Mouse (Mus musculus) embryonic facial prominence, embryonic 12.5 days (tissue): ENCODE results near the gene Olfr922. TPM values are rescaled to one million over a fixed set of nuclear protein-coding genes. Genes with fewer than 3 reads are reported as not detected.

Experiments used
- ATAC-seq: fragments of 200-750 bp; cut with Nextera tagmentation; 2 replicates; pipeline ENCODE4 v1.8.0; 2017; ENCODE audit not compliant: insufficient number of reproducible peaks, insufficient read depth, low FRiP score, low TSS enrichment
- H3K27ac ChIP-seq: fragments of 300-500 bp; sonication (generic); 2 replicates; pipeline ENCODE4 v1.5.1; 2016; ENCODE audit warnings: mild to moderate bottlenecking
- H3K27me3 ChIP-seq: fragments of 300-500 bp; sonication (generic); 2 replicates; pipeline ENCODE4 v1.6.1; 2016; ENCODE audit warnings: mild to moderate bottlenecking, moderate library complexity
- H3K36me3 ChIP-seq: fragments of 300-500 bp; sonication (generic); 2 replicates; pipeline ENCODE4 v1.6.1; 2016; ENCODE audit warnings: mild to moderate bottlenecking
- H3K4me1 ChIP-seq: fragments of 300-500 bp; sonication (generic); 2 replicates; pipeline ENCODE4 v1.6.1; 2016
- H3K4me2 ChIP-seq: fragments of 300-500 bp; sonication (generic); replicated peaks from 2 replicates; pipeline ENCODE4 v1.6.1; 2016; ENCODE audit warnings: mild to moderate bottlenecking, moderate library complexity
- H3K4me3 ChIP-seq: fragments of 300-500 bp; sonication (generic); 2 replicates; pipeline ENCODE4 v1.5.1; 2016; ENCODE audit warnings: mild to moderate bottlenecking
- H3K9ac ChIP-seq: fragments of 300-500 bp; sonication (generic); 2 replicates; pipeline ENCODE4 v1.6.1; 2016; ENCODE audit warnings: mild to moderate bottlenecking, moderate library complexity
- H3K9me3 ChIP-seq: fragments of 300-500 bp; sonication (generic); 2 replicates; pipeline ENCODE4 v1.6.1; 2016; ENCODE audit warnings: mild to moderate bottlenecking, moderate library complexity
- WGBS: fragments of 180-500 bp; shearing (Covaris S2); methylation state at CpG from one replicate; pipeline ENCODE4 v1.1.7; 2016; 5-methylcytosine and 5-hydroxymethylcytosine counted together
- polyA plus RNA-seq: library from polyadenylated mRNA; unstranded; fragments of >200 nt; fragmentation: Nextera tagmentation; extraction: Ambion mirVana; gene quantifications from 2 replicates; pipeline ENCODE4 v1.2.1, GENCODE M21; 2016

Olfr922 gene
- not detected in 2 replicates for polyA plus RNA-seq

DNA sequence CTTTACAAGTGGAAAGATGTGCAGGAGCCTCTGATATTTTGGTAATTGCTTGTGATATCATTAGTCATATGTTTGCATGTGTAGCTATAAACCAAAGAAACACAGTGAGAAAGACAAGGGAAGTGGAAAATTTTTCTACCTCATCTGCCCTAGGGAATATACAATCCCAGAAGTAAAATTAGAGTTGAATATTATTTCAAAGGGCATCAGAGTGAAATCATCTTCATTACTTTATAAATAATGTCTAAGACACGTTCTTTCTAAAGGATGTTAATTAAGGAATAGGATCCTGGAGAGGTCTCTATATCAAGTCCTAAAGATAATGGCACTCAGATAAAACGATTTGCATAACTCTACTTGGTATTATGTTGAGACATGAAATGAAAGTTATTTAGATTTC is at the start of gene Olfr922:
Gene Olfr922, plus strand, starts transcription at position 301 of the 400 bp plus-strand sequence.
- 72% methylated on average over 2 of the region's 2 CpGs for WGBS
- Histone ChIP-seq H3K4me3 (no peak within 1 kb of the TSS), H3K4me1 (no peaks in the 10 kb centered on the region), H3K27ac (no peak within 1 kb of the TSS), H3K27me3 (no peaks in the 10 kb centered on the region), H3K9me3 (no peaks in the 10 kb centered on the region), H3K4me2 (no peak within 1 kb of the TSS), H3K9ac (no peak within 1 kb of the TSS), H3K36me3 (no peaks in the 10 kb centered on the region)
- no peak for ATAC-seq

DNA sequence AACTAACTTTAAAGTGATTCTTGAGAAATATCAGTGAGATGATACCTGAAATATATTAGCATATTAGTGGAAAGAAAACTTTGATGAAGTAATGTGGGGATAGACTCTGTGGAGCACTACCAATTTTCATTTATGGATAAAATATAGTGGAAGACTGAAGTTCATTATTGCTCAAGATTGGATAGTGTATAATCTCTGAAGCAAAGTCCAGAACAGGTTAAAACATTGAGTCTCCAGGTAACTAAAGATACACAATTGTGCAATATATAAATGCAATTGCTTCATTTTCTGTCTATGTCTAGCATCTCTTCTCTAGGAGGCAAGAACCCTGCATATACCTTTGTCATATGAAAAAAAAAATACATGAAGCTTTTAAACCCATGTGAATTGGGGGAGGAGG is 41.6 kb upstream of the Olfr922 start, which contains the start of gene Olfr921:
Gene Olfr921, plus strand, starts transcription at position 301 of the 400 bp plus-strand sequence.
- no peaks in the 10 kb centered on the region for H3K9me3 ChIP-seq
- no peak for ATAC-seq
- no peak within 1 kb of the TSS for H3K27ac ChIP-seq
- H3K4me3 ChIP-seq = no peak within 1 kb of the TSS
- no peak within 1 kb of the TSS for H3K4me2 ChIP-seq
- H3K36me3 ChIP-seq = no peaks in the 10 kb centered on the region
- no peaks in the 10 kb centered on the region for H3K4me1 ChIP-seq
- no peak within 1 kb of the TSS for H3K9ac ChIP-seq
- H3K27me3 ChIP-seq = no peaks in the 10 kb centered on the region

DNA sequence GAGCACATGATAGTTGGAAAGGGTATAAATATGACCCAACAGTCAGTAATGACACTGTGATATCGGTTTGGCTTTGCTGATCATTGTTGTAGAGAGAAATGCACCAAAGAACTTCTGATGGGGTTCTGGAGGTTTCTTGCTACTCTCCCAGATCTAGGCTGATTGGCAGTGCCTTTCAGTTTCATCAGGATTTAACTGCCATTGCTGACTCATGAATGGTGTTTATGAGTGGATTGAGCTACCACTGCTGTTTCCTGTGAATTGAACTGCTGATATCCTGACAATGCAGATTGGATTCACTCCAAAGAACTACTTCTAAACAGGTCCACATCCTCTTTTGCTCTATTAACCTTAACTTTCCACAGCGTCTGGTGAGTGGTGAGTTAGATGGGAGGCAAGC is 21.7 kb upstream of the Olfr922 start:
- WGBS = 85% methylated on average over 2 of the region's 2 CpGs
- H3K4me1 ChIP-seq = no peaks in the 10 kb centered on the region

DNA sequence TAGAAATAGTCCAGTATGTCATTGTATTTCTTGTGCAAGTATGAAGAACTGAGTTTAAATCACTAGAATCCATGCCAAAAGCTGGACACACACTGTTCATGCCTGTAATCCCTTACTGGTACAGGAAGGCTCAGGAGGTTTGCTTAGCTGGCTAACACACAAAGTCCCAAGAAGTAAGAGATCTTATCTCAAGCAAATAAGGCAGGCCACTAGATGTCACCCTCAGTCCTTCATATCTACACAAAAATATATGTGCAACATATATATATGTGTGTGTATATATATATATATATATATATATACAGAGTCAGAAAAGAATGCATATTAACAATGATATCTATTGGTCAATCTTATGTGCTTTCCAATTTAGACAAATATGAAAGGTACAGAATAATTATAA is 8.7 kb upstream of the Olfr922 start:
- Histone ChIP-seq H3K9ac (no peak overlapping the region), H3K4me1 (no peaks in the 10 kb centered on the region), H3K27me3 (no peaks in the 10 kb centered on the region), H3K4me2 (no peak overlapping the region), H3K36me3 (no peaks in the 10 kb centered on the region), H3K4me3 (no peak overlapping the region), H3K27ac (no peak overlapping the region), H3K9me3 (no peaks in the 10 kb centered on the region)
- no peak for ATAC-seq

More for the DNA sequence above, 21.7 kb upstream of the Olfr922 start:
- H3K27me3 ChIP-seq = no peaks in the 10 kb centered on the region
- H3K9me3 ChIP-seq = no peaks in the 10 kb centered on the region
- ATAC-seq = no peak
- no peak overlapping the region for H3K9ac ChIP-seq
- H3K4me2 ChIP-seq = no peak overlapping the region
- no peak overlapping the region for H3K4me3 ChIP-seq
- H3K27ac ChIP-seq = no peak overlapping the region
- H3K36me3 ChIP-seq = no peaks in the 10 kb centered on the region

DNA sequence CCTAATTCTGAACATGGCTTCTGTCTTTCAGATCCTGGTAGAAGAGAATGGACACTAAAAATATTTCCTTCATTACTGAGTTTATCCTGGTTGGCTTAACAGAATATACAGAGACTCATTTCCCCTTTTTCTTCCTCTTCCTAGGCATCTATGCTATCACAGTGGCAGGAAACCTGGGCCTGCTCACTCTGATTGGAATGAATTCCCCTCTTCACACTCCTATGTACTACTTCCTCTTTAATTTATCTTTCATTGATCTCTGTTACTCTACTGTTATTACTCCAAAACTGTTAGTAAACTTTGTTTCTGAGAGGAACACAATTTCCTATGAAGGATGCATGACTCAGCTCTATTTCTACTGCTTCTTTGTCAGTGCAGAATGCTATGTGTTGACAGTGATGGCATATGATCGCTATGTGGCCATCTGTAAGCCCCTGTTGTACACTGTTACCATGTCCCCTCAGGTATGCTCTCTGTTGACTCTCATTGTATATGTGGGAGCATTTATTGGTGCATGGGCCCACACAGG is 1.1 kb downstream of the Olfr922 start:
- no peak overlapping the region for H3K4me2 ChIP-seq
- 84% methylated on average over 1 of the region's 1 CpGs for WGBS
- H3K4me3 ChIP-seq = no peak overlapping the region
- no peaks in the 10 kb centered on the region for H3K36me3 ChIP-seq
- no peaks in the 10 kb centered on the region for H3K4me1 ChIP-seq
- no peak overlapping the region for H3K27ac ChIP-seq
- H3K9me3 ChIP-seq = no peaks in the 10 kb centered on the region
- H3K9ac ChIP-seq = no peak overlapping the region
- no peaks in the 10 kb centered on the region for H3K27me3 ChIP-seq
- ATAC-seq = no peak

DNA sequence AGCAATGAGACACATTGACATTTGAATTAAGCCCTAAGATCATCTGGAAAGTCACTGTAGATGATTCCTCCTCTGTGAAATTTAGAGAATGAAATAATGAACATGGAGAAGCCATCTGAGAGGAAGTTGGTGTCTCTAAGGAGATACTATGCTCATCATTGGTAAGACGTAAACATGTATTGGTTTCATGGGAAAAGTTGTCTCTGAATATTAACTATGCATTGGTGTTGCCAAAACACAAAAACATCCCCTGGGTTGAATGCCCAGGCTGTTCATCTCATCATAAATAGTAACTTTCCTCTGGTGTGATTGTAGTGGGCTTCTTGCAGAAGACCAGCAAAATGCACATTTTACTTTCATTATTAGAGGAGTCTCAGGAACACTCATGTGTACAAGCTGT is 11.8 kb downstream of the Olfr922 start, which contains the start of gene Olfr923:
Gene Olfr923, plus strand, starts transcription at position 301 of the 400 bp plus-strand sequence.
- Histone ChIP-seq H3K4me2 (no peak within 1 kb of the TSS), H3K9ac (no peak within 1 kb of the TSS), H3K9me3 (no peaks in the 10 kb centered on the region), H3K36me3 (no peaks in the 10 kb centered on the region), H3K4me1 (no peaks in the 10 kb centered on the region), H3K27me3 (no peaks in the 10 kb centered on the region), H3K27ac (no peak within 1 kb of the TSS), H3K4me3 (no peak within 1 kb of the TSS)
- 85% methylated on average over 1 of the region's 1 CpGs for WGBS
- ATAC-seq = no peak

DNA sequence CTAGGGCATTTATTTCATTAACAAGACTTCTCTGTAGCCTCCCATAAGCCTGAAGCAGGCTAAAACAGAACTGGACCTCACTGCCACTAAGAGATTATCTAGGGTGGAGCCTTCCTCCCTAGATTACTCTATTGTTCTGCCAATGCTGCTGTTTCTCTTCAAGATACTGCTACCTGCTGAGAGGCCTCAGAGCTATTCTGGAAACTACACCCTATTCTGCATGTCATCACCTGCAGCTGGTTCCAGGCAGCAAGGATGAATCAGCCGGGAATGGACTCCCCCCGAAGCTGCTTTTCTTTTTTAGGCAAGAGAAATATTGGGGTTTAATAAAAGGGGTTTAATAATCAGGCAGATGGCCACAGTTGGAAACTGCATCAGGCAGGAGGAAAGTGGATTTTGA is 18.6 kb downstream of the Olfr922 start:
- H3K4me3 ChIP-seq = no peak overlapping the region
- 83% methylated on average over 2 of the region's 2 CpGs for WGBS
- no peaks in the 10 kb centered on the region for H3K36me3 ChIP-seq
- H3K9ac ChIP-seq = no peak overlapping the region
- no peaks in the 10 kb centered on the region for H3K9me3 ChIP-seq
- H3K27ac ChIP-seq = no peak overlapping the region
- no peaks in the 10 kb centered on the region for H3K4me1 ChIP-seq
- no peak for ATAC-seq
- H3K4me2 ChIP-seq = no peak overlapping the region
- H3K27me3 ChIP-seq = no peaks in the 10 kb centered on the region

DNA sequence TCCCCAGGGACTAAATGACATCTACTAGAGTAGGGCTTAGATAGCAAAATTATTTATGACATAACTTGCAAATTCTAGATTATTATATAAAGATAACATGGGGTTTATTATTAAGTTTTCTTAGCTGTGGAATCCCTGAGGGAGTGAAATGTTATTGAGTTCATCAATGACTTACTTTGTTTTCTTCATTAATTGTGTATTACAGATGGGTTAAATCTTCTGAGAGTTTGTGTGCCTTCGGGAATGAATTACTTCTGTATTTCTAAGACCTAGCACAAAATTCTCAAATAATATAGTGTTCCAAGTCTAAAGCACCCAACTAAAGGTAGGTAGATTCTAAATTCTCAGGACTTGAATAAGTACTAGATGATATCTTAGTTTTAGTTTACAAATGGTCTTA is 29.7 kb downstream of the Olfr922 start, which contains the start of gene Olfr924:
Gene Olfr924, plus strand, starts transcription at position 301 of the 400 bp plus-strand sequence.
- Histone ChIP-seq H3K4me1 (no peaks in the 10 kb centered on the region), H3K36me3 (no peaks in the 10 kb centered on the region), H3K9me3 (no peaks in the 10 kb centered on the region), H3K4me2 (no peak within 1 kb of the TSS), H3K27ac (no peak within 1 kb of the TSS), H3K9ac (no peak within 1 kb of the TSS), H3K27me3 (no peaks in the 10 kb centered on the region), H3K4me3 (no peak within 1 kb of the TSS)
- ATAC-seq = no peak
- 90% methylated on average over 1 of the region's 1 CpGs for WGBS

DNA sequence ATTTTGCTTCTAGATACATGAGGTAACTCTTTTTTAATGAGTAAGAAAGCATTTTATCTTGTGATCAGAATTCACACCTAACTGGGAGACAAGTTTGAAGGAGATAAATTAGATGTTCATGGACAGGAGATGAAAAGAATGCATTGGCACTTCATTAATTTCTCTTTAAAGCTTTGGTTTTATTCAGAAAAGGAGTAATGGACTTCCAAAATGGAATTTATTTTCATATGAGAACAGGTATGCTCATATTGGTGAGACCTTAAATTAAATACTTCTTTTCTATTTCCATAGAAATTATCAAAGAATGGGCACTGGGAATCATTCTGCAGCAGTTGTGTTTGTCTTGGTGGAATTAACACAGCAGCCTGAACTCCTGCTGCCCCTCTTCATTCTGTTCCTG is 40.3 kb downstream of the Olfr922 start, which contains the start of gene Olfr26:
Gene Olfr26, plus strand, starts transcription at position 301 of the 400 bp plus-strand sequence.
- H3K4me3 ChIP-seq = no peak within 1 kb of the TSS
- no peak within 1 kb of the TSS for H3K4me2 ChIP-seq
- no peaks in the 10 kb centered on the region for H3K36me3 ChIP-seq
- no peaks in the 10 kb centered on the region for H3K27me3 ChIP-seq
- no peak within 1 kb of the TSS for H3K9ac ChIP-seq
- H3K27ac ChIP-seq = no peak within 1 kb of the TSS
- ATAC-seq = no peak
- H3K4me1 ChIP-seq = no peaks in the 10 kb centered on the region
- H3K9me3 ChIP-seq = no peaks in the 10 kb centered on the region

Other genes with a start within 250 kb of the Olfr922 start
- not detected in 2 replicates for gene Olfr912, start 234.4 kb upstream of the Olfr922 start, polyA plus RNA-seq
- gene Olfr913, start 221.9 kb upstream of the Olfr922 start, polyA plus RNA-seq = not detected in 2 replicates
- gene Olfr914, start 209.5 kb upstream of the Olfr922 start, polyA plus RNA-seq = not detected in 2 replicates
- not detected in 2 replicates for gene Olfr916, start 154.7 kb upstream of the Olfr922 start, polyA plus RNA-seq
- not detected in 2 replicates for gene Olfr917, start 148.8 kb upstream of the Olfr922 start, polyA plus RNA-seq
- gene Olfr918, start 140.0 kb upstream of the Olfr922 start, polyA plus RNA-seq = not detected in 2 replicates
- not detected in 2 replicates for gene Olfr919, start 110.9 kb upstream of the Olfr922 start, polyA plus RNA-seq
- 16.3 and 16.4 TPM in 2 replicates for gene Vwa5a, start 96.3 kb upstream of the Olfr922 start, polyA plus RNA-seq
- gene Olfr920, start 62.3 kb upstream of the Olfr922 start, polyA plus RNA-seq = 0.04 TPM in 1 of 2 replicates, not detected in the other
- gene Olfr921, start 41.5 kb upstream of the Olfr922 start, polyA plus RNA-seq = not detected in 2 replicates
- gene Olfr923, start 11.9 kb downstream of the Olfr922 start, polyA plus RNA-seq = not detected in 2 replicates
- gene Olfr924, start 29.8 kb downstream of the Olfr922 start, polyA plus RNA-seq = not detected in 2 replicates
- not detected in 2 replicates for gene Olfr26, start 40.4 kb downstream of the Olfr922 start, polyA plus RNA-seq
- gene Olfr926, start 62.5 kb downstream of the Olfr922 start, polyA plus RNA-seq = not detected in 2 replicates
- not detected in 2 replicates for gene Olfr930, start 115.2 kb downstream of the Olfr922 start, polyA plus RNA-seq
- not detected in 2 replicates for gene Olfr933, start 157.7 kb downstream of the Olfr922 start, polyA plus RNA-seq
- not detected in 2 replicates for gene Olfr934, start 173.7 kb downstream of the Olfr922 start, polyA plus RNA-seq
- gene Olfr935, start 185.1 kb downstream of the Olfr922 start, polyA plus RNA-seq = not detected in 2 replicates
- gene Olfr146, start 208.8 kb downstream of the Olfr922 start, polyA plus RNA-seq = not detected in 2 replicates